Mouse (Mus musculus) hindbrain, embryonic 14.5 days (tissue): ENCODE measurements at regions not wholly inside any gene's neighbourhood (a gene's known extent, or its start where the extent isn't known, plus 50 kb on each side); places are given as distances from the start of the nearest gene placed in this dataset.

Experiments used
- ATAC-seq: fragments of 200-750 bp; cut with Nextera tagmentation; 2 replicates; pipeline ENCODE4 v1.8.0; 2017; ENCODE audit warnings: moderate number of reproducible peaks, mild to moderate bottlenecking, moderate TSS enrichment, moderate library complexity; ENCODE audit not compliant: low FRiP score
- DNase-seq: peaks from one replicate; pipeline ENCODE4 v3.0.0-alpha.2; 2015; ENCODE audit warnings: low spot score
- H3K27ac ChIP-seq: fragments of 300-500 bp; sonication (generic); 2 replicates; pipeline ENCODE4 v1.5.1; 2014; ENCODE audit warnings: mild to moderate bottlenecking, moderate library complexity
- H3K27me3 ChIP-seq: fragments of 300-500 bp; sonication (generic); 2 replicates; pipeline ENCODE4 v1.6.1; 2014; ENCODE audit warnings: mild to moderate bottlenecking, low read length, mixed read lengths; ENCODE audit not compliant: control insufficient read depth, insufficient read depth
- H3K36me3 ChIP-seq: fragments of 300-500 bp; sonication (generic); replicated peaks from 2 replicates; pipeline ENCODE4 v1.6.1; 2014; ENCODE audit not compliant: control insufficient read depth, insufficient read depth
- H3K4me1 ChIP-seq: fragments of 300-500 bp; sonication (generic); replicated peaks from 2 replicates; pipeline ENCODE4 v1.6.1; 2014; ENCODE audit warnings: antibody characterized with exemption, low read length, mixed read lengths; ENCODE audit not compliant: control insufficient read depth, insufficient read depth
- H3K4me2 ChIP-seq: fragments of 300-500 bp; sonication (generic); replicated peaks from 2 replicates; pipeline ENCODE4 v1.6.1; 2014; ENCODE audit warnings: mild to moderate bottlenecking, moderate library complexity
- H3K4me3 ChIP-seq: fragments of 300-500 bp; sonication (generic); replicated peaks from 2 replicates; pipeline ENCODE4 v1.5.1; 2014; ENCODE audit warnings: mild to moderate bottlenecking, low read length
- H3K9ac ChIP-seq: fragments of 300-500 bp; sonication (generic); 2 replicates; pipeline ENCODE4 v1.6.1; 2014
- H3K9me3 ChIP-seq: fragments of 300-500 bp; sonication (generic); 2 replicates; pipeline ENCODE4 v1.6.1; 2016; ENCODE audit warnings: low read length; ENCODE audit not compliant: control insufficient read depth
- WGBS: fragments of 180-500 bp; shearing (Covaris S2); extraction: QIAGEN DNeasy Blood & Tissue Kit; methylation state at CpG from one replicate; pipeline ENCODE4 v1.1.7; 2014; 5-methylcytosine and 5-hydroxymethylcytosine counted together

DNA sequence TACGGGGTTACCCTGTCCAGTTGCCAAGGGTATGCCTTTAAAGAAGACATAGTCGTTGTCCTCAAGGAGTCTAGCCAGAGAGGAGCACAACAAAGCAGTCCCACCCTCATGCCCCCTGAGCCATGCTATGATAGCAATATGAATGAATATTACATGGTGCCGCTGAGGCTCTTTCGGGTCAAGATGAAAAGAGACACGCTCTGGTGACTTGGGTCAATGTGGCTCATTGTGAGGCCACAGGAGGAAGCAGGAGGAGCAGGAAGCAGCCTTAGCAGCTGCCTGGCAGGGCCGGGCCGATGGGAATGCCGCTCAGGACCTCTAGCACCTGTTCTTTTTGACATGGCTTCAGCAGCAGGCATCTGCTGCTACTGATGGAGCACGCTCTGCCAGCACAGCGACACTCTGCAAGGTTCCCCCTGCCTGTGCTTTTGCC is 89.0 kb upstream of the Klf3 start:
- peak; percentile 64 for ATAC-seq
- DNase-seq: no peak
- 0 out of 2 replicates have a peak overlapping the region, but pooled peaks have one; percentile 10 for H3K4me2 ChIP-seq

DNA sequence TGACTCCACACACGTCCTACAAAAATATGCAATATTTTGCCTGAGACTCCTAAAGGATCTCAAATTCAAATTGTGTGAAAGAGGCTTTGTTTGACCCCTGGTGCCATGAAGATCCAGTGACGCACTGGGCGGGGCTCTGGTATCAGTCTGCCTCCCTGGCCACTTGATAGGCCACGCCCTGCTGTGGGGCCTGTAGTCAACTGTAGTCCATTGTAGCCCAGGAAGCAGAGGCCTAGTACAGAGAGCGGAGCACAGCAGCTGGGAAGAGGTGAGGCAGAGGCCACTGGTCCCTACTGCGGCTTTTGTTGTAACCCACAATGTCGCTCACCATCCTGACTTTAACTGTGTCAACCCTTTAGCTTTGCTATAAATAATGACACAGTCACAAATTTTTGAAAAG is 88.5 kb upstream of the Klf3 start:
- no peak overlapping the region for H3K27ac ChIP-seq
- H3K4me3 ChIP-seq: no peak overlapping the region
- no peak overlapping the region for H3K9ac ChIP-seq
- 0 out of 2 replicates have a peak, but pooled peaks cover 6% of the 10 kb centered on the region for H3K4me1 ChIP-seq
- DNase-seq (no peak), ATAC-seq (peak; percentile 21; the same call in 1 of the 2 replicates)
- no peaks in the 10 kb centered on the region for H3K36me3 ChIP-seq
- no peaks in the 10 kb centered on the region for H3K27me3 ChIP-seq
- H3K9me3 ChIP-seq: no peaks in the 10 kb centered on the region
- WGBS: 28% methylated on average over 7 of the region's 7 CpGs
- no peak overlapping the region for H3K4me2 ChIP-seq

More for the DNA sequence above, 89.0 kb upstream of the Klf3 start:
- no peak overlapping the region for H3K4me3 ChIP-seq
- H3K36me3 ChIP-seq: no peaks in the 10 kb centered on the region
- no peaks in the 10 kb centered on the region for H3K27me3 ChIP-seq
- 14% methylated on average over 10 of the region's 10 CpGs for WGBS
- no peaks in the 10 kb centered on the region for H3K9me3 ChIP-seq
- no peak overlapping the region for H3K9ac ChIP-seq
- H3K27ac ChIP-seq: no peak overlapping the region; the same call in 1 of the 2 replicates
- 0 out of 2 replicates have a peak, but pooled peaks cover 6% of the 10 kb centered on the region for H3K4me1 ChIP-seq

- WGBS: 89% methylated on average over 4 of the region's 4 CpGs
- Histone ChIP-seq H3K9me3 (no peaks in the 10 kb centered on the region), H3K9ac (no peak overlapping the region), H3K27me3 (no peaks in the 10 kb centered on the region), H3K27ac (no peak overlapping the region), H3K4me1 (0 out of 2 replicates have a peak, but pooled peaks cover 6% of the 10 kb centered on the region), H3K36me3 (no peaks in the 10 kb centered on the region), H3K4me2 (no peak overlapping the region), H3K4me3 (no peak overlapping the region)
- DNase-seq (no peak), ATAC-seq (no peak)
Observed at GRCm38 (mm10) chr5:64716551-64716950, 86.6 kb upstream of the Klf3 start.

DNA sequence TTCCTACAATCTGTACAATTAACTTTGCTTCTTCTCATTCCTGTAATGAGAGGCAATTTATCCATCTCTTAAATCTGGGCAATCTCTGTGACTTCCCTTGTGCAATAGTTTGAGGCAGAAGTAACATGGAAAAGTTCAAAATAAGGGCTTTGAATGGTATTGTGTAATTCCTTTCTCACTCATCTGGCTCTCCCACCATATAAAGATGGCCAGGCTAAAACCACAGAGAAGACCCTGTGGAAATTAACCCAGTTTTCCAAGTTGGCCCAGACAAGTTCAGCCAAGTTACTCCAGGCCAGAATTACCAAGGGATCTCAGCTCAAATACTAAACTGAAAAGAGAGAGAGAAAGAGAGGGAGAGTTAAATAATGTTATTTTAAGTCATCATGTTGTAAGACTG is 81.0 kb upstream of the Klf3 start:
- Histone ChIP-seq H3K4me1 (no peaks in the 10 kb centered on the region), H3K36me3 (no peaks in the 10 kb centered on the region), H3K9me3 (peaks cover 4% of the 10 kb centered on the region; the same call in 1 of the 2 replicates), H3K4me2 (no peak overlapping the region), H3K9ac (no peak overlapping the region), H3K27ac (no peak overlapping the region), H3K4me3 (no peak overlapping the region), H3K27me3 (no peaks in the 10 kb centered on the region)
- ATAC-seq (no peak), DNase-seq (no peak)

- Histone ChIP-seq H3K27me3 (no peaks in the 10 kb centered on the region), H3K36me3 (no peaks in the 10 kb centered on the region), H3K4me2 (no peak overlapping the region), H3K9me3 (peaks cover 4% of the 10 kb centered on the region; the same call in 1 of the 2 replicates), H3K27ac (no peak overlapping the region), H3K4me3 (no peak overlapping the region), H3K9ac (no peak overlapping the region), H3K4me1 (no peaks in the 10 kb centered on the region)
- 74% methylated on average over 2 of the region's 2 CpGs for WGBS
- DNase-seq (no peak), ATAC-seq (no peak)
Observed at GRCm38 (mm10) chr5:64727847-64728246, 75.3 kb upstream of the Klf3 start.

DNA sequence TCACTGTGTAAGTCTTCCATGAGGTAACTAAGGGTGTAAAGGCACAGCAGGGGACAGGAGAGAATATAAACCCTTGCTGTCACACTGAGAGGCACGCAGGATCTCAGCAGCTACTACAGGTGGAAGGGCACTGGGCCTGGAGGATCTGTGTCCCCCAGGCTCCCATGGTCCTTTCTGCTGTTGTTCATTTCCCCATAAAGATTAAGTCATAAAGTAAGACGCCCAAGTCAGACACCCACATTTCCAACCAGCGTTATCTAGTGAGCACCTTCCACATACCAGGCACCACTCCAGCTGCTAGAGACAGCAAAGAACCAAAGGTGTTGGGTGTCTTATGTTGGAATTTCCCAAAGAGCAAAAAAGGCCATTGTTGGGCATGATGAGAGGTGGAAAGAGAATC is 70.8 kb upstream of the Klf3 start:
- no peak overlapping the region for H3K4me3 ChIP-seq
- H3K27ac ChIP-seq: no peak overlapping the region
- WGBS: 92% methylated on average over 3 of the region's 3 CpGs
- H3K9me3 ChIP-seq: no peaks in the 10 kb centered on the region
- no peak for ATAC-seq
- no peaks in the 10 kb centered on the region for H3K36me3 ChIP-seq
- no peaks in the 10 kb centered on the region for H3K4me1 ChIP-seq
- no peak overlapping the region for H3K9ac ChIP-seq
- DNase-seq: no peak
- H3K27me3 ChIP-seq: no peaks in the 10 kb centered on the region
- no peak overlapping the region for H3K4me2 ChIP-seq

DNA sequence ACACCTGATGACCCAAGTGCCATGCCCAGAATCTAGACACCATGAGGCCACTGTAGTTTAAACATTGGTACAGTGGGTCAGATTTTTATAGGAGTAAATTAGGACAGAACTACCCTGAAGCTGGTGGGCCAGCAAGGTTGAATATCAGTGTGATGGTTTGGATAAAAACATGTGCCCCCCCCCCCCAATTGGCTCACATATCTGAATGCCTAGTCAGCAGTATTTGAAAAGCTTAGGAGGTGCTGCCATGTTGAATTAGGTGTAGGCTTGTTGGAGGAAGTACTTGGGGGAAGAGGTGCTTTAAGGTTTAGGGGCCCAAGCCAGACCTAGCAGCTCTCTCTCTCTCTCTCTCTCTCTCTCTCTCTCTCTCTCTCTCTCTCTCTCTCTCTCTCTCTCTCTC is 66.2 kb upstream of the Klf3 start:
- no peak overlapping the region for H3K4me3 ChIP-seq
- no peak for DNase-seq
- no peaks in the 10 kb centered on the region for H3K27me3 ChIP-seq

DNA sequence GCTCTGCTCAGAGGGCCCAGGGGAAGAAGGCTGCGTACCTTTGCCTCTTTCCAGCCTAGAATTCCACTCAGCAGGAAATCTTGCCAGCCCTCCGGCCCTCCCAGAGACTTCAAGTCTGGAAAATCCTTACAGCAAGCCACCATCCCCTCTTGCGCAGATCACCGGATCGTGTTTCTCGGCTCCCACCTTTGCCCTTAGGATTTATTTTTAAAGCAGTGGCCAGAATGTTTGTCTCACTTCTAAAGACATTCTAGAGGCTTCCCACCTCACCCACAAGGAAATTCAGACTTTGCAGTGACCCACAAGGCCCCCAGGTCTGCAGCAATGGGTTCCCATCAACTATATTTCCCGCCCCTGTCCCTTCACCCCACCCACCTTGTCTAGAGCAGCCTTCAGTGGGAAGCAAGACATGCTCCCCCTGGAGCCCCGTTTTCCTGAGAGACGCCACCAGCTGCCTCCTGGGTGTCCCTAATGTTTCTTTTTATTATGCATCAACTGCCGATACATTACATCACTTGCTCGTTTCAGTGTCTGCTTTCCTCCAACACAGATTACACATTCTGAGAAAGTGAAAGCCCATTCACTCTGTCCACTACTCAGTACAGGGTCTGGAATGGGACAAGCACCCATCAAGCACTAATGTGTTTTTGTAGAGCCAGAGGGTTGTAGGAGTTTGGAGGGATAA is 65.0 kb upstream of the Klf3 start:
- ATAC-seq (no peak), DNase-seq (no peak)
- WGBS: 15% methylated on average over 11 of the region's 11 CpGs
- H3K27me3 ChIP-seq: no peaks in the 10 kb centered on the region
- 0 out of 2 replicates have a peak, but pooled peaks cover 5% of the 10 kb centered on the region for H3K4me1 ChIP-seq
- no peak overlapping the region for H3K9ac ChIP-seq
- H3K9me3 ChIP-seq: no peaks in the 10 kb centered on the region
- no peak overlapping the region for H3K27ac ChIP-seq
- H3K4me3 ChIP-seq: no peak overlapping the region
- peak overlapping the region; percentile 15; the same call in 1 of the 2 replicates for H3K4me2 ChIP-seq
- H3K36me3 ChIP-seq: no peaks in the 10 kb centered on the region

More for the DNA sequence above, 66.2 kb upstream of the Klf3 start:
- no peaks in the 10 kb centered on the region for H3K36me3 ChIP-seq
- H3K9ac ChIP-seq: no peak overlapping the region
- H3K9me3 ChIP-seq: no peaks in the 10 kb centered on the region
- no peak overlapping the region for H3K4me2 ChIP-seq
- H3K4me1 ChIP-seq: 0 out of 2 replicates have a peak, but pooled peaks cover 5% of the 10 kb centered on the region
- ATAC-seq: no peak
- no peak overlapping the region for H3K27ac ChIP-seq

DNA sequence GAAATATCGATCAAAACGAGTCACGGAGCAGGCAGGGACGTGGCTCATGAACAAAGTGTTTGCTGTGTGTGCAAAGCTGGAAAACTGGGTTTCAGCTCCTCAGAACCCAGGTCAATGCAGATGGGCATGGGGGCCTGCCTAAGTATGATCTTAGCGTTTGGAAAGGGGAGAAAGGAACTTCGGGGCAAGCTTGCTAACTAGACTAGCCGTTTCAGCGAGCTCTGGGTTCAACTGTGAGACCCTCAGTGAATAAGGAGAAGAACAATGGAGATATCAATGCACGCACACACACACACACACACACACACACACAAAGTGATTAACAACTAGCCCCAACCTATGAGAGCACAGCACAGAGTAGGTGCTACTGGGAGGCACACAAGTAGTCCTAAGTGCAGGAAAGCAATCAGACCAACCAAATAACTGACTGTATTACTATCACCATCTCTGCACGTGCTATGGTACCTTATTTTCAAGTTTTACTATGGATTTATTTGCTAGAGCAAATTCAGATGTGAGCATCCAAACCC is 64.3 kb upstream of the Klf3 start:
- Histone ChIP-seq H3K27ac (no peak overlapping the region), H3K9me3 (no peaks in the 10 kb centered on the region), H3K4me3 (no peak overlapping the region), H3K4me1 (0 out of 2 replicates have a peak, but pooled peaks cover 5% of the 10 kb centered on the region), H3K4me2 (peak overlapping the region; percentile 15; the same call in 1 of the 2 replicates), H3K27me3 (no peaks in the 10 kb centered on the region), H3K9ac (no peak overlapping the region), H3K36me3 (no peaks in the 10 kb centered on the region)
- DNase-seq (no peak), ATAC-seq (no peak)
- WGBS: 15% methylated on average over 10 of the region's 10 CpGs
